In the genomic region with DNA sequence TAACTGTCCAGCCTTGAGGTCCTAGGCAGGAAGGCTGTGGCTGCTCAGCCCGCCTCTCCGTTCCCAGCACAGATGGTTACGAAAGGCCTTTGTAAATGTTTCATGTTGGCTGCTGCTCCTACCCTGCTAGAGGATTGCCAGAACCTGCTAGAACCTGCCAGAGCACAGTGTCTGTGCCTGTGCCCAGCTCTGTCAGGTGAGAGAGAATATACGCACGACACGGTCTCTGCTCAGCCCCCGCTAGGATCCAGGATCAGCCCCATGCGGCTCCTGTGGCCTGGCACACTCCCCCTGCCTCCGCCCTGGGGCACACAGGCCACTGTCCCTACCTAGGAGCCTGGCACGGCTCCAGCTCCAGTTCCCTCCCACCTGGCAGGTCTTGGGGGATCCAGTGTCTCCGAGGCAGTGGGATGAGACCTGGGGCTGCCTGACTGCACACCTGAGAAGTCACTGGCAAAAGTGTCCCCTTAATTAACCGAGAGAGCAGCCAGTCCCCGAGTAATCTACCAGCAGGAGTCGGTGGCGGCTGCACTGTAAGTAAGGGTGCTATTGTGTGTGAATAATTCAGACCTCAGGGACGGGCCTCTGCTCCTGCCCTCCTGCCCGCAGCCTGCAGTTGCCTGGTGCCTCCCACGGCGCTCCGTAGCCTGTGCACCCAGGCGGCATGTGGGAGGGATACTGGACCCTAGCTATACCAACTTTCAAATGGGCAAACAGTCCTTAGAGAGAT, we compare ENCODE assay signal across 11 mouse cellular contexts.
DNase-seq lines count a peak whose midpoint lies in the region; ATAC-seq lines count a peak whose summit lies in the region.
"Had no signal": no experiment of that assay in that cellular context is flagged by ENCODE, and none has a peak within 500 bp of the region (broad histone marks: within the 10 kb centered on the region; RNA-seq: fewer than 3 reads in every experiment).

No protein-coding gene starts in this region.

- no peaks in the 10 kb centered on the region; the same call in 1 of the 2 replicates for H3K9me3 ChIP-seq in heart, embryonic 11.5 days (replicated peaks; ENCODE audit: control insufficient read depth, low read length)
- no peaks in the 10 kb centered on the region for H3K9me3 ChIP-seq in hindbrain, embryonic 14.5 days (ENCODE audit: control insufficient read depth, low read length)
- H3K9me3 ChIP-seq in midbrain, embryonic 14.5 days (ENCODE audit: control insufficient read depth, low read length), result no peaks in the 10 kb centered on the region
- H3K9me3 ChIP-seq: lung, embryonic 15.5 days had no signal

- no peak overlapping the region for H3K9ac ChIP-seq in heart, embryonic 11.5 days (ENCODE audit: low read depth, low read length)
- 0 out of 2 replicates have a peak overlapping the region, but pooled peaks have one; percentile 20 for H3K9ac ChIP-seq in hindbrain, embryonic 14.5 days
- no peak overlapping the region; the same call in 1 of the 2 replicates for H3K9ac ChIP-seq in midbrain, embryonic 14.5 days (replicated peaks; ENCODE audit: low read length)
- H3K9ac ChIP-seq: heart, embryonic 13.5 days; lung, embryonic 15.5 days had no signal

- no peaks in the 10 kb centered on the region for H3K36me3 ChIP-seq in heart, embryonic 11.5 days (ENCODE audit: control insufficient read depth, insufficient read depth, low read length)
- no peaks in the 10 kb centered on the region for H3K36me3 ChIP-seq in hindbrain, embryonic 14.5 days (replicated peaks; ENCODE audit: control insufficient read depth, insufficient read depth)
- H3K36me3 ChIP-seq in midbrain, embryonic 14.5 days (ENCODE audit: control insufficient read depth, insufficient read depth, low read length), result no peaks in the 10 kb centered on the region
- H3K36me3 ChIP-seq: heart, embryonic 13.5 days; lung, embryonic 15.5 days had no signal

- H3K4me2 ChIP-seq in heart, embryonic 11.5 days, result no peak overlapping the region
- no peak overlapping the region for H3K4me2 ChIP-seq in hindbrain, embryonic 14.5 days (replicated peaks)
- no peak overlapping the region for H3K4me2 ChIP-seq in midbrain, embryonic 14.5 days (ENCODE audit: low read length)
- H3K4me2 ChIP-seq: heart, embryonic 13.5 days; lung, embryonic 15.5 days had no signal

- peaks cover 24% of the 10 kb centered on the region for H3K4me1 ChIP-seq in heart, embryonic 11.5 days (ENCODE audit: control insufficient read depth, insufficient read depth, low read length)
- H3K4me1 ChIP-seq in hindbrain, embryonic 14.5 days (replicated peaks; ENCODE audit: control insufficient read depth, insufficient read depth, low read length), result peaks cover 42% of the 10 kb centered on the region
- H3K4me1 ChIP-seq in midbrain, embryonic 14.5 days (ENCODE audit: control insufficient read depth, insufficient read depth, low read length), result peaks cover 50% of the 10 kb centered on the region

- 0 out of 2 replicates have a peak, but pooled peaks have one; percentile 15 for ATAC-seq in heart, embryonic 11.5 days (replicated peaks; ENCODE audit: insufficient number of reproducible peaks, low FRiP score, low TSS enrichment)
- peak; percentile 9; the same call in 1 of the 2 replicates for ATAC-seq in hindbrain, embryonic 14.5 days (ENCODE audit: low FRiP score)
- ATAC-seq in midbrain, embryonic 14.5 days (ENCODE audit: low FRiP score, low TSS enrichment), result no peak
- ATAC-seq: Patski had no signal

- no peak overlapping the region for H3K27ac ChIP-seq in heart, embryonic 11.5 days (ENCODE audit: low read depth, low read length)
- no peak overlapping the region for H3K27ac ChIP-seq in hindbrain, embryonic 14.5 days
- peak overlapping the region; percentile 55; the same call in 1 of the 2 replicates for H3K27ac ChIP-seq in midbrain, embryonic 14.5 days (replicated peaks; ENCODE audit: low read depth, low read length)
- H3K27ac ChIP-seq: heart, embryonic 13.5 days; lung, embryonic 15.5 days had no signal

- H3K4me3 ChIP-seq in heart, embryonic 11.5 days (ENCODE audit: low read depth, low read length), result no peak overlapping the region
- H3K4me3 ChIP-seq in hindbrain, embryonic 14.5 days (replicated peaks; ENCODE audit: low read length), result no peak overlapping the region
- H3K4me3 ChIP-seq in midbrain, embryonic 14.5 days (replicated peaks; ENCODE audit: low read depth, low read length), result no peak overlapping the region
- H3K4me3 ChIP-seq: heart, embryonic 13.5 days; lung, embryonic 15.5 days had no signal

- H3K27me3 ChIP-seq in heart, embryonic 11.5 days (ENCODE audit: control insufficient read depth, insufficient read depth, low read length), result peaks cover 13% of the 10 kb centered on the region
- no peaks in the 10 kb centered on the region for H3K27me3 ChIP-seq in hindbrain, embryonic 14.5 days (ENCODE audit: control insufficient read depth, insufficient read depth, low read length)
- H3K27me3 ChIP-seq in midbrain, embryonic 14.5 days (ENCODE audit: control insufficient read depth, insufficient read depth, low read length), result peaks cover 4% of the 10 kb centered on the region; the same call in 1 of the 2 replicates
- H3K27me3 ChIP-seq: lung, embryonic 15.5 days; Patski had no signal

- WGBS in heart, embryonic 11.5 days (ENCODE audit: insufficient replicate concordance), result 81% methylated on average over 21 of the region's 21 CpGs
- WGBS in hindbrain, embryonic 14.5 days, result 41% methylated on average over 21 of the region's 21 CpGs
- 43% methylated on average over 21 of the region's 21 CpGs for WGBS in midbrain, embryonic 14.5 days

- no peak for DNase-seq in heart, postnatal 4 days
- peak; percentile 25 for DNase-seq in NIH3T3 (ENCODE audit: low read depth)
- peak; percentile 85 to 88 for DNase-seq in cerebellum, postnatal 10 days
- no peak for DNase-seq in hindbrain, embryonic 14.5 days (ENCODE audit: low spot score)
- DNase-seq in midbrain, embryonic 14.5 days, result no peak
- DNase-seq in thymus, adult 18-20 months, result no peak
- DNase-seq in thymus, postnatal 14 days, result no peak

Comparison
In these comparisons a context has a peak if more than half of its experiments do, and no peak if none do; other contexts are left out.
1. DNase-seq: peak in NIH3T3 (single experiment) and cerebellum, postnatal 10 days (2 of 2); none in heart, postnatal 4 days (single experiment), hindbrain, embryonic 14.5 days (single experiment), midbrain, embryonic 14.5 days (single experiment), thymus, adult 18-20 months (0 of 2) and thymus, postnatal 14 days (single experiment).